Mouse (Mus musculus) liver, embryonic 13.5 days (tissue): ENCODE data around the gene Upk3bl. TPM values are rescaled to one million over a fixed set of nuclear protein-coding genes. Genes with fewer than 3 reads are reported as not detected.

Experiments
- microRNA-seq: library from miRNA; unstranded; fragments of <30 nt; microRNA quantifications from one replicate; pipeline ENCODE4, GENCODE M21; 2016
- polyA plus RNA-seq: library from polyadenylated mRNA; unstranded; fragments of >200 nt; fragmentation: Nextera tagmentation; extraction: Ambion mirVana; gene quantifications from 2 replicates; pipeline ENCODE4 v1.2.1, GENCODE M21; 2015

Gene Upk3bl
- polyA plus RNA-seq, 1 experiment from 2014 or later: 0.21 TPM

Small RNAs within 50 kb of the gene (microRNA-seq; reads per million reads assigned to microRNA genes)
- not detected for gene Mir7035

Other genes with a start within 250 kb of the Upk3bl start
- 0.07 TPM in 1 of 2 replicates, not detected in the other for gene Srrm3, start 247.6 kb upstream of the Upk3bl start, polyA plus RNA-seq
- gene Hspb1, start 166.6 kb upstream of the Upk3bl start, polyA plus RNA-seq: 6.4 and 7.3 TPM in 2 replicates
- gene Ywhag, start 119.9 kb upstream of the Upk3bl start, polyA plus RNA-seq: 80.8 and 100 TPM in 2 replicates
- gene Ssc4d, start 80.0 kb upstream of the Upk3bl start, polyA plus RNA-seq: 1.8 TPM in 2 replicates
- gene Zp3, start 74.4 kb upstream of the Upk3bl start, polyA plus RNA-seq: not detected in 2 replicates
- gene Dtx2, start 59.7 kb upstream of the Upk3bl start, polyA plus RNA-seq: 6.7 and 7.0 TPM in 2 replicates
- gene Upk3b, start 16.0 kb upstream of the Upk3bl start, polyA plus RNA-seq: 3.4 and 3.8 TPM in 2 replicates
- gene Rasa4, start 29.4 kb downstream of the Upk3bl start, polyA plus RNA-seq: 1.0 and 1.4 TPM in 2 replicates
- 171 and 189 TPM in 2 replicates for gene Polr2j, start 62.1 kb downstream of the Upk3bl start, polyA plus RNA-seq
- gene Lrwd1, start 81.6 kb downstream of the Upk3bl start, polyA plus RNA-seq: 44.9 and 46.4 TPM in 2 replicates
- gene Alkbh4, start 81.7 kb downstream of the Upk3bl start, polyA plus RNA-seq: 15.2 and 15.5 TPM in 2 replicates
- gene Orai2, start 116.2 kb downstream of the Upk3bl start, polyA plus RNA-seq: 3.8 and 3.9 TPM in 2 replicates
- gene Prkrip1, start 144.5 kb downstream of the Upk3bl start, polyA plus RNA-seq: 34.5 and 42.8 TPM in 2 replicates
- gene Sh2b2, start 192.1 kb downstream of the Upk3bl start, polyA plus RNA-seq: 1.4 and 1.7 TPM in 2 replicates